Mouse (Mus musculus): ENCODE results near the gene Tsfm.

The Tsfm gene

GRCm38 (mm10) chr10:126987183-126988118 lies 43.2 kb downstream of the Tsfm start:
- DNase-seq (ENCODE audit: low spot score) = no peak

- no peak for DNase-seq (ENCODE audit: low spot score)
Measured at GRCm38 (mm10) chr10:126986541-126986961, 44.1 kb downstream of the Tsfm start.

GRCm38 (mm10) chr10:126985579-126985978 lies 45.1 kb downstream of the Tsfm start:
- DNase-seq (ENCODE audit: low spot score) = no peak

- DNase-seq (ENCODE audit: low spot score) = no peak
Measured at GRCm38 (mm10) chr10:126985127-126985526, 45.5 kb downstream of the Tsfm start.

GRCm38 (mm10) chr10:126984189-126985004 lies 46.2 kb downstream of the Tsfm start:
- DNase-seq (ENCODE audit: low spot score) = no peak

- no peak for DNase-seq (ENCODE audit: low spot score)
Measured at GRCm38 (mm10) chr10:126983193-126983725, 47.4 kb downstream of the Tsfm start.

- DNase-seq (ENCODE audit: low spot score) = no peak
Measured at GRCm38 (mm10) chr10:126981746-126982145, 48.9 kb downstream of the Tsfm start.

- DNase-seq (ENCODE audit: low spot score) = no peak
Measured at GRCm38 (mm10) chr10:126980933-126981530, 49.6 kb downstream of the Tsfm start.

- peak; percentile 40 for DNase-seq (ENCODE audit: low spot score)
Measured at GRCm38 (mm10) chr10:126980221-126980932, 50.3 kb downstream of the Tsfm start.

GRCm38 (mm10) chr10:126979636-126980151 lies 50.9 kb downstream of the Tsfm start:
- peak; percentile 57 for DNase-seq (ENCODE audit: low spot score)

- peak; percentile 40 for DNase-seq (ENCODE audit: low spot score)
Measured at GRCm38 (mm10) chr10:126979121-126979635, 51.5 kb downstream of the Tsfm start.

- peak; percentile 100 for DNase-seq (ENCODE audit: low spot score)
Measured at GRCm38 (mm10) chr10:126978277-126978994, 52.2 kb downstream of the Tsfm start, which contains the start of gene Ctdsp2. Gene Ctdsp2, plus strand, starts transcription at chr10:126978717.

- DNase-seq (ENCODE audit: low spot score) = peak; percentile 43
Measured at GRCm38 (mm10) chr10:126977076-126977475, 53.6 kb downstream of the Tsfm start.

GRCm38 (mm10) chr10:126975706-126976105 lies 54.9 kb downstream of the Tsfm start:
- DNase-seq (ENCODE audit: low spot score) = no peak

- no peak for DNase-seq (ENCODE audit: low spot score)
Measured at GRCm38 (mm10) chr10:126972988-126973387, 57.7 kb downstream of the Tsfm start.

- peak; percentile 93 for DNase-seq (ENCODE audit: low spot score)
Measured at GRCm38 (mm10) chr10:126972051-126972725, 58.5 kb downstream of the Tsfm start.

- DNase-seq (ENCODE audit: low spot score) = no peak
Measured at GRCm38 (mm10) chr10:126971363-126972050, 59.1 kb downstream of the Tsfm start.

GRCm38 (mm10) chr10:126963821-126964220 lies 66.8 kb downstream of the Tsfm start:
- no peak for DNase-seq (ENCODE audit: low spot score)

GRCm38 (mm10) chr10:126962966-126963330 lies 67.7 kb downstream of the Tsfm start:
- no peak for DNase-seq (ENCODE audit: low spot score)
